Mouse (Mus musculus): ENCODE measurements at regions not wholly inside any gene's neighbourhood (a gene's known extent, or its start where the extent isn't known, plus 50 kb on each side); places are given as distances from the start of the nearest gene placed in this dataset.

DNA sequence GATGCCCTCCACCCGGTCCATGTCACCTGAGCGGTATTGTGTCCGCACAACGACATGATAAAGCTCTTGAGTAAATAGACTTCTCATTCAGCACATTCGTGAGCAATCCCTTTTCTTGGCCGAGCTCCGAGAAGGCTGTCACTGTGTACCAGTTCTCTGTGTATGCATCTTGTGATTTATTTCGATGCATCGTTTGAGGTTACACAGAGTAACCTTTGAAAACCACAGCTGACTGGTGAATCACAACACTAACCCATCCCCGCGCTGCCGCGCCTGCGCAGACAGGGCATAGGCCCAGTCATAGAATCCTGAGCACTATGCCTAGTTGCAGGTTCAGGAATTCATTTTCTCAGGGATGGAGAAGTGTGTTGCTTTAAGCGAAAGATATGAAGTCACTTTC lies 201.4 kb downstream of the Med10 start:
- TF ChIP-seq POLR2A (IDR thresholded peaks at IDR 0.05; ENCODE audit: insufficient read depth, low read length) (no peak), CTCF (IDR thresholded peaks at IDR 0.05; ENCODE audit: low read depth, low read length) (no peak)

Measured in ES-Bruce4 (cell line).